Mouse (Mus musculus): ENCODE results near the gene Igfbp6.

Igfbp6 gene

DNA sequence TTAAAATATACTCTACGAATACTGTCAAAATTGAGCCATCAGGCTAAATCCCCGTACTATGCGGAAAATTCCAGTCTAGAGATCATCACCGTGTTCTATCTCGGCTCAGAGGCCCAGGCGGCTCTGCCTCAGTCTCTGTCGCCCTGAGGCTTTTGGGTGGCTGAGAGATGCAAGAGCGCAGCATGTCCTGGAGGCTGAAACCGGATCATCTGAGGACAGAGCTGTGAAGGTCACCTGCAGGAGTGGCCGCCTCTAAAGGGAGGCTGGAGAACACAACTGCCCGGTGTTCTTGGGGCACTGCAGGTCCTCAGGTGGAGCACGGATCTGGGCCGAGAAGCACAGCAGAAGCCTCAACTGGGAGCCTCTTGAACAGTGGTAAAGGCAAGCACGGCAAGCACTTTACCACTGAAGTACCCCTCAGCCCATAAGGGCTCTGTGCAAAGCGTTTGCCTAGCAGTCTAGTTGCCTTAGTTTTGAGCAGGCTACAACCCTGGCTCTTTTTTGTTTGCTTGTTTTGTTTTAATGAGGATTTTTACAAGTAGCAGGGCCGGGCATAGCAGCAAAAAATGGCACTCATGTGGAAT lies 31.7 kb downstream of the Igfbp6 start:
- DNase-seq (ENCODE audit: low spot score in 2 of 2), result no peak

DNA sequence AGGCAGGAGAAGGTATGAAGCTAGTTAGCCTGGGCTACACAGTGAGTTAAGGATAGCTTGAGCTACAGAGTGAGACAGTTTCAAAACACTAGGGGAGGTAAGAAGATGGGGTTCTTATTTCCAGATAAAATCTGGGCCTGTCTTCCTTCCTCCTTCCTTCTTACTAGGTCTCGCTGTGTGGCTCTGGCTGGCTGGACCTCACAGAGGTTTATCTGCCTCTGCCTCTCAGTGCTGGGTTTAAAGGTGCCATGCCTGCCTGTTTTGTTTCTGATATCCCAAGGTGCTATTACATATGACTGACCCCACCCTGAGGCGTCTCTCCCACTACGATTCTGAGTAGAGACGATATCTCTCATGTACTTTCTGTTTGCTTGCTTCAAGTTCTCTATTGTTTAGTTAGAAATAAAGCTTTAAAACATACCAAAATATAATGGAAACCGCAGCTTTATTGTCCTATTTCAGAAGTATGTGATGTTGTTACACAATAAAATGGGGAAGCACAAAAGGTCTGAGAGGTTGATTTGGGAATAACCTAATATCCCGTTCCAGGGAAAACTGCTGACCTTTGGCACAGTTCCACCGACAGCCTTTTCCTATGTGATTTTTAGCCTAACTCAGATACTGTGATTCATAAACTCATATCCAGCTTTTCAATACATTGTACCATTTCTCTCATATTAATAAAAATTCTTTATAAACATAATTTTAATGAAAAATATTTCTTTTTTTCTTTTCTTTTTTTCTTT lies 32.6 kb downstream of the Igfbp6 start:
- DNase-seq (ENCODE audit: low spot score in 2 of 2), result no peak

DNA sequence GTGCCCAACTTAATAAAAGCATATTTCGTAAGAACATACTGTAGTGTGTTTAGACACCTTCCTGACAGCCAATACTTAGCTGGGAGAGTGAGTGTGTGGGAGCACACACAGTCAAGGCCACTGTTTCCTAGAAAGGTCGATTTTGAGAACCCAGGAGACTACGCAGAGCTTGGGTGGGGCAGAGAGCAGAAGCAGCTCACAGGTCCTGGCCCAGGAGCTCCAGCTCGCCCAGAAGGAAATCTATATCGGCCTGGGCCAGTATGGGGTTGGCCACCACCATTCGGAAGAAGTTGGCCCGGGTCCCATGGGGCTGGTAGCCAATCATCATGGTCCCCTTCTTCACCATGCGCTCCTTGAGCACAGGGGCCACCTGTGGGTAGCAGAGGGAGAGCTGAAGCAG lies 33.3 kb downstream of the Igfbp6 start:
- DNase-seq (ENCODE audit: low spot score in 2 of 2), result no peak

DNA sequence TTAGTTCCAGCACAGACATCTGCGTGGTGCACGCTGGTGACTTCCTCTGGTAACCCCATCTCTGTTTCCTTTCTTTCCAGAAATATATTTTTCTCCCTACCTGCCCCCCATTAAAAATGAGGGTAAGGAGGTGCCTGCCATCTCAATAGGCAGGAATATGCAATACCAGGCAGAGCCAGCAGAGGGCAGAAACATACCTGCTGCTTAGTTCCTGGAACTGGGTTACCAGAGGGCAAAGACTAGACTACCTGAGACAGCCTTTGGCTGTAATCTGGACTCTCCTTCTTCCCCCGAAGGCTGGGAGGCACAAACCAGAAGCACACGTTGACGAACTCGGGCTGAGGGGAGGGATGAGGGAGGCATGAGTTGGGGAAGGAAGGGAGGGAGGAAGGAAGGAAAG lies 34.1 kb downstream of the Igfbp6 start:
- DNase-seq (ENCODE audit: low spot score in 2 of 2), result peak; percentile 70 to 87

DNA sequence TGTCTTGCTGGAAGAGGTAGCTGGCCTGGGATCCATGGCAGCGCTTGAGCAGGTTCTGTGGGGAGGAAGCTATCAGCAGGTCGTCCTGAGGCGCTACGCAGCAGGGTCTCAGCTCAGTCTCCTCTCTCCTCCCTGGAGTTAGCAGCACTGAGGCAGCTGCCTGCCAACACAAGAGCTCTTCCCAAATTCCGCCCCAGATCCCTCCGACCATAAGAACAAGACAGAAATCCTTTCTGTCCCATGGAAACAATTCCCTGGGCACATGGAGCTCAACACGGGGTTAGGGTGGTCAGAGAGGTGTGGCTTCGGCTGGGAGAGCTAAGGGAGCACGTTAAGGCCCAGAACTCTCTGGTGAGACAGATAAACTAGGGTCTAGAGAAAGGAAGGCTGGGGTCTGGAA lies 34.9 kb downstream of the Igfbp6 start:
- no peak for DNase-seq (ENCODE audit: low spot score in 2 of 2)

DNA sequence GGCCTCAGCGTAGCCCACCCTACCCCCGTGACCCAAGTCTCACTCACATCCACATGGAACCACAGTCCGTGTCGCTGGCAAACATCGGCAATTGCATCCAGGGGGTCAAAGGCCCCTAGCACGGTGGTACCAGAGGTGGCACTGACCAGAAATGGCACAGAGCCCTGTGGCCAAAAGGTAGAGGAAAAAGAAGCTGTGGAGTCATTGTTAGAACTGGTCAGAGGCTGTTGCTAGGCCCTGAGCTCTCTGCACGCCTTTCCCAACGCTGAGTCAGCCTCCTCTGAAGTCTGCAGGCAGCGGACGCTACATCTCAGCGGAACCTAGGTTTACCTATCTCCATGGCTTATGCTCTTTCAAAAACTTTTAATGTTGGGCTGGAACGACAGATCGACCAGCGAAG lies 35.8 kb downstream of the Igfbp6 start:
- DNase-seq (ENCODE audit: low spot score in 2 of 2), result no peak

DNA sequence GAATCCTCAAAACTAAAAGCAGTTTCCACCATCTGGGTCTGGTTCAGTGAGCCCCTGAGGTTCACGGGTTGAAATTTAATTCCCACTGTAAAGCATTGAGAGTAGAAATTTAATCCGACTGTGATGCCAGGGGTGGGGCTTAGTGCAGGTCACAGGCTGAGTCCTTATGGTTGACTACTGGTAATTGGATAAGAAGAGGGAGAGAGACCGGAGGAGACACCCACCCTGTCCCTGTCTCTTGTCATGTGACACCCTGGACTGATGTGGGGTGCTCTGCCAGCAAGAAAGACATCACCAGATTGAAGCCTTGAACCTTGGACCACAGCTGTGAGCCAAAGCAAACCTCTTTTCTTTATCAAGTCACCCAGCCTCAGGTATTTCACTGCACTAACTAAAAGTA lies 38.9 kb downstream of the Igfbp6 start:
- DNase-seq (ENCODE audit: low spot score in 2 of 2), result no peak

DNA sequence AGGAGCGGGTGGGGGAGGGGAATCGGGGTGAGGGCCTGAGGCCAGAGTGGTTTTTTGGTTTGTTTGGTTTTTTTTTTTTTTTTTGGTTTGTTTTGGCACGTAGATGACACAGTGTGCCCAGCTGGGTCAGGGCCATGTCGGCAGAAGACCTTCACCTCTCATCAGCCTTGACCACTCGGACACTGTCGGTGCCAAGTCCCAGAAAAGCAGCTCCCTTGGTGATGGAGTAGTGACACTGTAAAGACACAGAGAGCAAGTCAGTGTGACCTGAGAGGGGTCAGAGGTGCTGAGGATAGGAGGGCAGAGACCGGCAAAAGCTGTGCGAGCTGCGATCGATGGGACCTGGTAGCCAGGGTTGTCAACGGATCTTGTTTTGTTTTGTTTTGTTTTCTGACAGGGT lies 42.1 kb downstream of the Igfbp6 start:
- no peak for DNase-seq (ENCODE audit: low spot score in 2 of 2)

DNA sequence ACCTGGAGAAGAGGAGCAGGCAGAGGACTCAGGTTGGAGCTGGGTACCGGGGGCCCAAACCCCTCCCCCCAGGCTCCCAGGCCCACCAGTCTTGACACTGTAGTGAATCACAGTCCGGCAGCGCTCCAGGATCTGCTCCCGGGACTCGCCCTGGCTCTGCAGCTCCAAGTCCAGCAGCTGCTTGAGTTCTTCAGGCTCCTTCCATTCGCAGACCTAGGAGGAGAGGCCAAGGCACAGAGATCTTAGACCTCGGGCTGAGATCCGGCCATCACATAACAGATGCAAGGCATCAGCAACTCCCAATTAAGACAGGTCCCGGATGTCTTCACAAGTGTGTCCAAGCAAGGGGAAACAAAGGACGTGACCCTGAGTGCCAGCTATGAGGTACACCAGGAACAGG lies 43.9 kb downstream of the Igfbp6 start:
- no peak for DNase-seq (ENCODE audit: low spot score in 2 of 2)

DNA sequence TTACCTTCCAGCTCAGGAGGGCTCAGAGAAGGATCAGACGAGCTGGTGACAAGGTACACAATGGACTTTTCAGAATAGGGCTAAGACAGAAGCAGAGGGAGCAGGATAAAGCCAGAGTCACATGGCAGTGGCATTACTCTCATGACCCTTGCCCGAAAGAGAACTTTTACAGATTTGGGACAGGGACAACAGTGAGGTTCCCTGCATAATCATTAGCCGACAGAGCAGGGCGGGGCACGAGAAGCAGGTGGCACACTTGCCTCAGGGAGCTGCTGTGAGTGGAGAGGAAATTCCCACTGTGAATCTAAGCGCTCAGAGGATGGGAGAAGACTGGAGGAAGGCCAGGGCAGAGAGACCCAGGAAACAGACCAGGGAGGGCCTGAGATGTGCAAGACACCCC lies 44.7 kb downstream of the Igfbp6 start:
- DNase-seq (ENCODE audit: low spot score in 2 of 2), result no peak

DNA sequence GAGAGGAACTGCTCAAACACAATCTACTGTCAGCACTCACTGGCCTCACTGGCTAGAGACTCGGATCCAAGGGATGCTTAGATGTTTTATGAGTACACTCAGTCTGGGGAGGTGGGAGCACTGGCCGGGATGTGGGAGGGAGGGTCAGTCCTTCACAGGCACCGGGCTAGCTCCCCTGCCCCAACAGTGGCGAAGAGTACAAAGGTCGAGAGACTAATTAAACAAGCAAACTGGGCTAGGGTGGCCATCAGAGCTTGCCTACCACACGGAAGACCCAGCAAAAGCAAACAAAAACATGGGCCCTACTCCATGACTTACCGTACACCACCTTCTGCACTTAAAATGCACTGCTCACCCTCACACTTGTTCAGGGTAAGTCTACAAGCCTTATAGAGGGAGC lies 47.5 kb downstream of the Igfbp6 start:
- no peak for DNase-seq (ENCODE audit: low spot score in 2 of 2)

DNA sequence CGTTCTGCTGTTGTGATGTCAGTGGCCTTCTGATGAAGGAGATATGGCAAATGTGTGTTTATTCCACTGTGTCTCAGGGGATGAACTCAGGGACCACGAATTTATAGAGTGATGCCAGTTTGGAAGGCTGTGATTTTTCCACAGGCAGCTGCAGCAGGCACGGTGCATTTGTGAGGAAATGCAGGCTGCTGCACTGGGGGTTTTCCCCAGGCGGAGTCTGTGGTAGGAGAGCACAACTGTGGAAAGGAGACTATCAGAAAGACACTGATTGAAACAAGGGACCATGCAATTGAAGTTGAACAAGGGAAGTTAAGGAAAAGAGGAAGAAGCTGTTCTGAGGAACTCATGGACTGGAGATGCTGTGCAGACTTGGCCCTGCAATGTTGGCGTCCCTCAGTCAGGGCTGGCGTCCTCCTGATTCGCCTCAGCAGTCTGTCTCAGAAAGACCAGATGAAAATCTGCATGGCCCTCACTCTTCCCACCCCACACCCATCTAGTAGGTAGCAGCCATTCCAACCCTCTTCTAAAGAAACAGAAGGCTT lies 48.2 kb downstream of the Igfbp6 start:
- DNase-seq (ENCODE audit: low spot score in 2 of 2), result no peak

DNA sequence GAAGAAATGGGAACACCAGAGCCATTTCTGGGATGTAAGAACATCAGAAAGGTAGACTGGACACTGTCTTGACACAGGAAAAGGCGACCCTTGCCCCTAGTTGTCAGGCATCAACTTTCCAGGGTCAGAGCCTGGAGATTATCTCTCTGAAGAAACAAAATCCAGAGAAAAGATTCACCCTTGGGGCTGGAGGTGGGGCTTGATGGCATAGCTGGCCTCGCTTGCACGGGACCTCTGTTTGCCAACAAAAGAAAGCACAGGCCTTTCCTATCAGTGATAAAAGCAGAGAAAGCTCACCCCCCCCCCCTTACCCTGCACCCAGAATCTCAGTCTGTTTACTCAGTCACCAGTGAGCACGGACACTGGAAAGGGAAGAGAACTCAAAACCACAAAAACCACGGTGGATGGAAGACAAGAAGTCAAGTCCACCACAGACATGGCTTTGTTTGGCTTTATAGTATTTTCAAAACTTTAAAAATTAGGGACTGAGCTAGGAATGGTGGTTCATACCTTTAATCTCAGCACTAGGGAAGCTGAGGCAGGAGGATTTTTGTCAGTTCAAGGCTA lies 48.7 kb downstream of the Igfbp6 start:
- no peak for DNase-seq (ENCODE audit: low spot score in 2 of 2)

DNA sequence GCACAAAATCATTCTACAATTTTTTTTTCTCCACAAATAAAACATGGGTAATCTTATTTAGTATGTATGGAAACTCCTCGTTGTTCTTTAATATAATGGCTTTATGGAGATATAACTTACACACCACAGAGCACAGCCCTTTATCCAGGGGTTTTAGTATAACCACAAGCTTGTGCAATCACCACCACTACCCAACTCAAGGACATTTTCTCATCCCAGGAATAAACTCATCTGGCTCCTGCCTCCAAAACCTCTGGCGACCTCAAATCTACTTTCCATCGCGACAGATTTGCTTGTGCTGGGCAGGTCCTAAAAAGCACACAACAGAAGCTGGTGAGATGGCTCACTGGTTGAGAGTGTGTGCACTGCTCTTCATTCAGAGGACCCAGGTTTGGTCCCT lies 49.5 kb downstream of the Igfbp6 start:
- DNase-seq (ENCODE audit: low spot score in 2 of 2), result no peak

DNA sequence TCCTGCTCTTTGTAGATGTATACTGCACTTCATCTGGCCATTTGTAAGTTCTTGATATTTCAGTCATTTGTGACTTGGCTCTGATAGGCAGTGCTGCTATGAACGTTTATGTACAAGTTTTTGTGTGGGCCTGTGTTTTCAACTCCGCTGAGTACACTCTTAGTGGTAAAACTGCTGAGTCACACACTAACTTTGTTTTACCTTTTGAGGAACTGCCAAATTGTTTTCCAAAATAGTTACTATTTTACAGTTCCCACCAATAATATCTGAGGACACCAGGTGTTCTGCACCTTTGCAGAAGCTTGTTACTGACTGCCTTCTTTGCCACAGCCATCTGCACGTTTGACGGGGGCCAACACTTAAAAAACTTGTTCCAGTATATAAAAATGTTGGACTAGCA lies 50.3 kb downstream of the Igfbp6 start:
- DNase-seq (ENCODE audit: low spot score in 2 of 2), result no peak

DNA sequence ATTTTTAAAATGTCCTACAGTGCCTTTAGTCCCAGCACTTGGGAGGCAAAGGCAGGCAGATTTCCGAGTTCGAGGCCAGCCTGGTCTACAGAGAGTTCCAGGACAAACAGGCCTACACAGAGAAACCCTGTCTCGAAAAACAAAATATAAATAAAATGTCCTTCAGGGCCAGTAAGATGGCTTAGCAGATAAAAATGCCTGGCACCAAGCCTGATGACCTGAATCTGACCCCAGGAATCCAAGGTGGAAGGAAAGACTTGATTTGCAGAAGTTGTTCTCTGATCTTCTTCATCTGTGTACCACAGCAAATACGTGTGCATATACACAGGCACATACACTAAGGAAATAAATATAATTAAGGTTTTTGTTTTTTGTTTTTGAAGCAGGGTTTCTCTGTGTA lies 51.2 kb downstream of the Igfbp6 start:
- no peak for DNase-seq (ENCODE audit: low spot score in 2 of 2)

DNA sequence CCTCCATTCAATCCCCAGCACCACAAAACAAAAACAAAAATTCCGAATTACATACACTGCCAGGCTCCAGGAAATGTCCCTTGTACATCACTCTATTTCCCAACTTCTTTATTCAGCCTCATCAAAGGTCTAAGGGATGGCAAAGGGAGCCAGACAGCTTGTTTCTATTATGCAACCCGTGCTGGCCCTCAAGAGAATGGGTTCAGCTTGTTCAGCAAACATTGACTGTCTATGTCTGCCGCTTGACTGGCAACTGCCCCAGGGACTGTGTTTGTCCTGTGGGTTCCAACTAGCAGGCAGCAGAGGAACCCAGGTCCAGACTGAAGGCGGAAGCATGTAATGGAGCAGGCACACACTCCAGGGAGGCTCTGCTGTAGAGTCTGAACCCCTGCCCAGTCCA lies 54.7 kb downstream of the Igfbp6 start:
- DNase-seq (ENCODE audit: low spot score in 2 of 2), result no peak

Measured in thymus, postnatal 10 days (tissue).